Mouse (Mus musculus): Measurements from ENCODE around the gene Phkg1.
"Not testable (repeated sequence)": the region's sequence is repeated elsewhere in the genome, so short reads cannot be mapped to it uniquely, and the experiment has no call there.

The Phkg1 gene

DNA sequence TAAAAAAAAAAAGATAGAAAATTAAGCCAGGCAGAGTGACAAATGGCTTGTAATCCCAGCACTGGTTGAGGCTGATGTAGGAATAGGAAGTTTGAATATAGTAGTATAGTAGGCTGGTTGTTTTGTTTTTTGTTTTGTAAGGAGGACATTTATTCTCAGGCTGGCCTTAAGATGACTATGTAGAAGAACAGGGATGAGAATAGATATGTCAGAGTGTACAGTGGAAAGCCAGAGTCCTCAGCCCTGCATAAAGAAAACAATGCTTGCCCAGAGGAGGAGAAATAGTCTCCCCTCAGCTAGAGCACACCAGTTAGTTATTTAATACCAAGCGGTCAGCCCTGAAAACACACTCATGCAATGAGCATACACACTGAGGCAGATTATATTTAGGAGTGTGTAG, at the start of gene Phkg1:
Gene Phkg1, minus strand, starts transcription at position 101 of the 400 bp plus-strand sequence.
- no peak for DNase-seq (ENCODE audit: low spot score in 2 of 2)

DNA sequence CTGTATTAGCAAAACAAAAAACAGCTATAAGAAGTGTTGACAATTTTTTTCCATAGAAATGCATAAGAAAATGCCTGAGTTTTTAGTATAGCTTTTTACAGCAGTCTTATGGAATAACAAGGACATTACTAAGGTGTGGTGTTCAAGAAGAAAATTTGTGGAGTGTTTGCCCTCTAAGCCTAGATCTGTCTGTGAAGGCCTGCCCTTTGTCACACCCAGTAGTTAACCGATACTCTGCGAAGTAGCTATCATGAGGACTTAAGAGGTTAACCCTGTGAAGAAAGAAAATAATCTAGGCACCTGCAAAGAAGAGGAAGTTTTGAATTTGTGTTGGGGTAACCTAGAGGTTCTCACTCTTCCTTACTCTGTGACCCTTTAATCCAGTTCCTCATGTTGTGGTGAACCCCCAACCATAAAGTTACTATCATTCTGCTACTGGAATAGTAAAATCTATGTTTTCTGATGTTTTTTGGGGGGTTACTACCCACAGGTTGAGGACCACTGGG, 49.2 kb upstream of the Phkg1 start:
- DNase-seq (ENCODE audit: low spot score in 2 of 2): no peak

DNA sequence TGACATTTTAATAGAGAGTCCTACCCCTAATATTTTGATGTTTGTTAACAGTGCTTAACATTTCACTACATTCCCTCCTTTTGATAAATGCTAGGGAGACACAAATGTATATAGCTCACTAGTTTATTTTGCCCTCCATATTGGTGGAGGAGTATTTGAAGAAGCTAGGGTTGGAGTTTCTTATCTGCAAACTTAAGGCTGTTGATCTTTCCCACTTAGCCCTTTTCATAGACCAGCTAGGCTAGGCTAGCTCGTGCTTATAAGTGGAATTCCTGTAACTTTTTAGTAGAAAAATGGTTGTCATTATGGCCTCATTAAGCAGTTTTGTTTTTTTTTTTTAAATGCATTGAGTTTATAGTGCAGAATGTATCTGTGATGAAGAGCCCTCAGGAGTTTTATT, 45.1 kb upstream of the Phkg1 start:
- no peak for DNase-seq (ENCODE audit: low spot score in 2 of 2)

DNA sequence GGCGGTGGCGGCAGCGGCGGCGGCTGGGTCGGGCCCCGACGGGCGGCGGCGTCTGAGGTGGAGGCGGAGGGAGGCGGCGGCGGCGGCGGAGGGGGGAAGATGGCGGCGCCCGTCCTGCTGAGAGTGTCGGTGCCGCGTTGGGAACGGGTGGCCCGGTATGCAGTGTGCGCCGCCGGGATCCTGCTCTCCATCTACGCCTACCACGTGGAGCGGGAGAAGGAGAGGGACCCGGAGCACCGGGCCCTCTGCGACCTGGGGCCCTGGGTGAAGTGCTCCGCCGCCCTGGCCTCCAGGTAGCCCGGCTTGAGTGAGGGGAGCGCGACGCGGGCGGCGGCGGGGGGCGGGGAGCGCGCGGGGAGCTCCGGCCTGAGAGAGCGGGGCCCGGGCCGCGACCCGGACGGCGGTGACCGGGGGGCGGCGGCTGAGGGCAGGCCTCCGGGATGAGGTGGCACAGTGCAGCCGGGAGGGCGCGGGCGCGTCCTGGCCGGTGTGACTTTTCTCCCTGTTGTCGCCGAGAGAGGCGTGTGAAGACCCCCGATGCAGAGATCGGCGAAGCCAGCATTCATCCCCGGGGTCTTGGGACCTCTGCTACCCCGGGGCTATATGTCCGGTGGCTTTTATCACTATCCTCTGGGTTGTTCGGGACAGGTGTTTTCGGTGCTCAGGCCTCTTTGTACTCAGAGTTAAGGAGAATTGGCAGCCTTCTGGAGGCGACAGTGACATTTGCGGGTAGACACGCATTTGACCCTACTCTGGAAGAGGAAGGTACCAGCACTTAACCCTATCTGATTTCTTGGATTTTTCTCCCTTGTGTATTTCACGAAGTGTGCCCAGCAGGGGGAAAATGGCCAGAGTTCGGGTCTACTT, 44.0 kb upstream of the Phkg1 start:
- DNase-seq (ENCODE audit: low spot score in 2 of 2): peak; percentile 11 to 14

DNA sequence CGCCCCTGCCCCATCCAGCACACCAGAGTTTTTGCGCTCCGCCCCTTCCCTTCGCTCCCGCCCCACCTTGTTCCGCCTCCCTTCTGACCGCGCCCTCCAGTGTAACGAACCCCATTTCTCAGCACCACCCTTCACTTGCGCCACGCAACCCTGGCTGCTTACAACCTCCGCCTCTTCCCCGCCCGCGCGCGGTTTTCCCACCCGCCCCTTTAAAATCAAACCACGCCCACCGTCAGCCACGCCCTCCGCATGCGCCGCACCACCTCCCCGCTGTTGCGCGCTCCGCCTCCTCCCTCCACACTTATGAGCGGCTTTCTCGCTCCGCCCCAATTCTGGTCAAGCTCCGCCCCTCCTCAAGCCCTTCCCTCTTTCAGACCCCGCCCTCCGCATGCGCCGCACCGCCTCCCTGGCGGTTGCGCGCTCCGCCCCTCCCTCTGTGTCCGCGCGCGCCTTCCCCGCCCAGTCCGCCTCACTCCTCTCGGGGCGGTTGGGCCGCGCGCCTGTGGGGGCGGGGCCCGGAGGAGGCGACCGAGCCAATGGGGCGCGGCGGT, 43.2 kb upstream of the Phkg1 start, which contains the start of gene Vkorc1l1:
Gene Vkorc1l1, plus strand, starts transcription at position 476 of the 551 bp plus-strand sequence.
- peak; percentile 90 to 95 for DNase-seq (ENCODE audit: low spot score in 2 of 2)

DNA sequence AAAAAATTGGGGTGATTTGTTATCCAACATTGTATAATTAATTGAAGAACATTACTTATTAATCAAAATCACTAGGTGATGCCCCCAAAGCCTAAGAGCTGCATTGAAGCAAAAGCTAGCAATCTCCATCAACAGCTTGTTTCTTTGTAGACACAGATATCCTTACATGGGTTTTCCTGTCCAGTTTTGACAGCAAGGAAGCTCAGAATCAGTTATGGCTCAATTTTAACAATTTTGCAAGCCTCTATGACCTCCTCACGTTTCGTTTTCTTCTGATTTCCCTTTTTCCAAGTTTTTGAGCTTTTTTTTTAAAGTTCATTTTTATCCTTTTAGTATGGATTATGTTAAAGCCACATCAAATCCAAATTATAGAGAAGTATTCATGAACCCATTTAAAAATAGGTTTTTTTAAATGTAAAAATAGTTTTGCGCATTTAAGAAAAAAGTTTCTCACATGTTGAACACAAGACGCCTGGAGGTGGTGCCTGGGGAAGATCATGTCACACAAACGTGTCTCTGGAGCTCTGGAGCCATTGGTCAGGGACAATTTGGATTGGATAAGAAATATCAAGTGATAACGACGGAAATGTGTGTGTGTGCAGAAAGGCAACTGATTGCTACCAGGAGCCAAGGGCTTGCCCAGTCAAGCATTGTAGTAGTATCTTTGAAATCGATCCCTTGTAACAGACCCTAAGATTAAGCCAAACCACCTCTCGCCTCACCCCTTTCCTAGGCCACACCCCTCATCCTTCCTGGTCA, 42.6 kb upstream of the Phkg1 start:
- no peak for DNase-seq (ENCODE audit: low spot score in 2 of 2)

DNA sequence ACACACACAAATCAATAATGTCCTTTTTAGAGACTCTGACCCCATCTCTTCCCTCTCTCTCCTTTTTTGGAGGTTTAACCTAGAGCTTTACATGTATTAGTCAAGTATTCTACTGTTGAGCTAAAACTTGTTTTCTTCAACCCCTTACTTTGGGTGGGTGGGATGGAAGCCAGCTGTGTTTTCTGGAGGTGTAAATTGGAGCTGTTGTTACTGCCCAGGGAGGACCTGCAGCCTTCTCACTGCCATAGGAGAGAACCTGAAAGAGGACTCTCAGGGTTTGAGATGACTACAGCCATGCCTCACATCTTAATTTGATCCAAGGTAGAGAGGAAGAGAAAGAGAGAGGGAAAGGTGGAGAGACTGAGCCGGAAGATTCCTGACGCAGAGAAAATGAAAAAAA, 41.9 kb upstream of the Phkg1 start:
- no peak for DNase-seq (ENCODE audit: low spot score in 2 of 2)

DNA sequence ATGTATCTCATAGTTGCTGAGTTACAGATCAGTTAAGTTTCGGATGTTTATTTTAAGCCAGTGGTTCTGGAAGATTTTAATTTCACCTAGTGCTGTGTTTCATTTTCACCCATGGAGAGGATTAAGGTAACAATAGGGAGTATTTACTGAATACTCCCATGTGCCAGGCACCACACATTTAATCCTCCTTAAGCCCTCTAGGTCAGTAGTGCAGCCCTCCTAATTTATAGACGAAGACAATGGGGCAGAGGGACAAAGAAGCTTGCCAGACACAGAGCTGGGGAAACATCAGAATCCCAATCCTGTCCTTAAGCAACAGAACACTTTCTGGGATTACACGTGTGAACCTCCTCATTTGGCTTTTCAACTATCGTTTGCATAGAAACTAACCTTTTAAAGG, 38.6 kb upstream of the Phkg1 start:
- DNase-seq (ENCODE audit: low spot score in 2 of 2): no peak

DNA sequence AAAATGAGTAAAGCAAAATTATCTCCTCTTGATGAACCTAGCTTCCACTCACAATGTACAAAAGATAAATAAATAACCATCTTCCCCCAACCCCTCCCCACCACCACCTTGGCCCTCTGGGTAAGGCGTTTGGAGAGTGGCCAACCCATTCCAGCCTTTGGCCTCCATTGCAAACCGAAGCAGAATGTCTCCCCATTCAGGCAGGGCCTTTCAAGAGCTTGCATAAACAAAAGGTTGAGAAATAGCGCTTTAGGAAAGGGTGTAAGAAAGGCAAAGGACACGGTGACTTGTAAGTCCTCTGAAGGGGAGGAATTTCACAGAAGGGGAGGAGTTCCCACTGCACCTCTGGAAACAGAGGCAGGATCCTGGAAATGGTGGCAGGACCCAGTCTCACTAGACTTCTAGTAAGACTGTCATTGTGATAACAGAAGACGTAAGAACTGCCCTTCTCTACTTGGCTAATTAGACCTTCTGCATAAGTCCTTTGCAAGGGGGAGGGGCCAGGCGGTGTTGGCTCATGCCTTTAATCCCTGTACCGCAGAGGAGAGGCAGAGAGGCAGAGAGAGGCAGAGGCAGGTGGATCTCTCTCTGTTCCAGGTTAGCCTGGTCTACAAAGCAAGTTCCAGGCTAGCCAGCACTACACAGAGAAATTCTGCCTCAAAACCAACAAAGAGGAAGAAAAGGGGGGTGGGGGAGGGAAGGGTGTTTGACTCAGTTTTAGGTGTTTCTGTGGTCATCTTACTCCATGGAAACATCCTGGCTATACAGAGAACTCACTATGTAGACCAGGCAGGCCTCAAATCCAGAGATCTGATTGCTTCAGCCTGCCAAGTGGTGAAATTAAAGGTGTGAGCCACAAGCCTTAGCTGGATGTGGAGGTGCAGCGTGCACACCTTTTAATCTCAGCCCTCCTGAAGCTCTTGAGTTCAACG, 31.8 kb upstream of the Phkg1 start:
- no peak for DNase-seq (ENCODE audit: low spot score in 2 of 2)

DNA sequence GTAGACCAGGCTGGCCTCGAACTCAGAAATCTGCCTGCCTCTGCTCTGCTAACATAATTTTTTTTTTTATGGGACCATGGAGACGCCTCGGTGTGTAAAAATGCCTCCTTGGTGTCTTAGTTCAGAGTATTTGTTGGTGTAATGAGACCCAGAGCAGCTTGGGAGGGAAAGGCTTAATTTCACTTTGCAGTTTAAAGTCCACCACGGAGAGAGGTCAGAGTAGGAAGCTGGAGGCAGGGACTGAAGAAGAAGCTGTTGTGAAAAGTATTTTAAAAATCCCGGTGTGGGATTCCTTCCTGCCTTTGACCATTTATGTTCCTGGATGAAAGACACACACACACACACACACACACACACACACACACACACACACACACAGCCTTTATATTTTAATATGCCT, 27.6 kb upstream of the Phkg1 start:
- DNase-seq (ENCODE audit: low spot score in 2 of 2): no peak

DNA sequence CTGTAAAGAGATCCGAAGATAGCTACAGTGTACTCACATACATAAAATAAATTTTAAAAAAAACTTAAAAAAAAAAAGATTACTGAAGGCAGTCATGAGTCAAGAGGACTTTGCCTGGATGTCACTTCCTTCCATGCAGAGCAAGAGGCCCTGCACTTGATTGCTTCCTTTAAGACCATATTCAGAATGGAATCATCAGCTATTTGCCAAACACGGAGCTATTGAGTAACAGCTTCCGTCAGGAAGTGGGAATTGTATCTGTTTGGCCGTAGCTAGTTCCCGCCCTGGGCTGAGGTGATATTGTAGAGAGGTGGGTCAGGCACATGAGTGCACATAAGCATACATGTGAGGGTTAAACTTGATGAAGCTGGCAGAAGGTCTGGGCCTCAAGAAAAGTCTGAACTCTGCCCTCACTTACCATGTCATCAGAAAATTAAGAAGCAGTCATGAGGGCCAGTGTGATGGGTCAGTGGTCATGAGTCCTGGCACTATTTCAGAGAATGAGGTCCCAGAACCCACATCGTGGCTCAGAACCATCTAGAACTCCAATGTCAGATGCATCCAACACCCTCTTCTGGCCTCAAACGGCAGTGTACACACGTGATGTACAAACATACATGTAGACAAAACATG, 26.6 kb upstream of the Phkg1 start:
- DNase-seq (ENCODE audit: low spot score in 2 of 2): no peak

DNA sequence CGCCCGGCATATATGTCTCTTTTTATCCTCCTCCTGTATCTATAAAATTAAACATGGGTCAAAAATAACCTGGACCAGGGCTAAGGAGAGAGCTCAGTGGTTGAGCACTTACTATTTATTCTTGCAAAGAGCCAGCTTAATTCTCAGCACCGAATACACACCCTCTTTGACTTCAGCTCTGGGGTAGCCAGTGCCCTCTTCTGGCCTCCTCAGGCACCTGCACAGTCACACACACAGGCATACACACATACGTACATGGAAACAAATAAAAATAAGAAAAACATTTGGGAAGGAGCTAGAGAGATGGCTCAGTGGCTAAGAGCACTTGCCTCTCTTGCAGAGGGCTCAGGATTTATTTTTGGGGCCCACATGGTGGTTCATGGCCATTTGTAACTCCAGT, 23.6 kb upstream of the Phkg1 start:
- no peak for DNase-seq (ENCODE audit: low spot score in 2 of 2)

DNA sequence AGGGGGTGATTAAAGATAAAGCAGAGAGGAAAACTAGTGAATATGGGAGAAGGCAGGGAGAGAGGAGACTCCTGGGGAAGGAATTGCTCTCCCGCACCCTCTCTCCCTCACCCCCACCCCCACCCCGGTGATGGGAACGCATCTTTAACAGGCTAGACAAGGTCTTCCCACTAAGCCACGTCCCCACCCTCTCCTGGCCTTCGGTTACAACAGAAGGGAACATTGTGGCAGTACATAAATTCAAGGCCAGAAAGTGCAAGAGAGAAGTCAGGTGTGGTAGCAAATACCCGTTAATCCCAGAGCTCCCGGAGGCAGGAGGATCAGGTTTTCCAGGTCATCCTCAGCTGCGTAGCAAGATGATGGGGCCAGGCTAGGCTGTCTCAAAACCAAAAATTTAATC, 21.0 kb upstream of the Phkg1 start:
- no peak for DNase-seq (ENCODE audit: low spot score in 2 of 2)

DNA sequence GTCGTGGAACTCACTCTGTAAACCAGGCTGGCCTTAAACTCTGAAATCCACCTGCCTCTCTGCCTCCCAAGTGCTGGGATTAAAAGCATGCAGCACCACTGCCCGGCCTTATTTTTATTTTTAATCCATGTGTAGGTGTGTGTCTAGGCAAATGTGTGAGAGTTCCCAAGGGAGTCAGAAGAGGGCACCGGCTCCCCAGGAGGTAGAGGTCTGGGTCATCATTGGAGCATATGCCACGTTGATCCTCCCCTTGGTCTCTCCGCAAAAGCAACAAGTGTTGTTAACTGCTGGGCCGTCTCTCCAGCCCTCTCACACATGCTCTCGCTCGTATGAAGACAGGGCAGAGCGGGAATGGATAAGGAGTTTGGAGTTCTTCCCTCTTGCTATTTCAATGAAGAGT, 20.4 kb upstream of the Phkg1 start:
- DNase-seq (ENCODE audit: low spot score in 2 of 2): no peak

DNA sequence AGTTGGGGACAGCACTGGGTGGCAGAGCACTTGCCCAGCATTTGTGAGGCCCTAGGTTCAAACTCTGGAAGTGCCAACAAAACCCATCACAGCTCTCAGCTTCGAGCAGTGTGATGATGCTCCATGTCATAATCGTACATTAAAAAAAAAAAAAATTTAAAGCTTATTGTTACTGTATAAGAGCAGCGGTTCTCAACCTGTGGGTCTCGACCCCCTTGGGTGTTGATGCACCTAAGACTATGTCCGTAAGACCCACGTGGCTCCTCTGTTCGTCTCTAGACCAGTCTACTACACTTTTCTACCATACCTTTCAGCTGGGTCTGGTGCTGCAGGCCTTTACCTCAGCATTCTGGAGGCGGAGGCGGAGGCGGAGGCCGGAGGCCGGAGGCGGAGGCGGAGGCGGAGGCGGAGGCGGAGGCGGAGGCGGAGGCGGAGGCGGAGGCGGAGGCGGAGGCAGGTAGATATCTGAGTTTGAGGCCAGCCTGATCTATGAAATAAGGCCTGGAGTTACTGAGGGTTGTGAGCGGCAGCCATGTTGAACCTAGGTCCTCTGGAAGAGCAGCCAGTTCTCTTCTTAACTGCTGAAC, 19.8 kb upstream of the Phkg1 start:
- no peak for DNase-seq (ENCODE audit: low spot score in 2 of 2)

DNA sequence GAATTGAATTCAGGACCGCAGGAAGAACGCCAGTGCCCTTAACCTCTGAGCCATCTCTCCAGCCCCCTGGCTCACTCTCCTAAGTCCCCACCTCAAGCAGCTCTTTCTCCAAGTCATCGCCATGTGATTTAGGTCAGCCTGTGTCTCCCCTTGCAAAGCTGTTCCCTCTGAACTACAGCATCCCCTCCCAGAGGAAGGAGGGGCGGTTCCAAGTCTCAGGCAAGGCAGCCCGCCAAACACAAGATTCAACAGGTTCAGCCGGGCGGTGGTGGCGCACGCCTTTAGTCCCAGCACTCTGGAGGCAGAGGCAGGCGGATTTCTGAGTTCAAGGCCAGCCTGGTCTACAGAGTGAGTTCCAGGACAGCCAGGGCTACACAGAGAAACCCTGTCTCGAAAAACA, 17.1 kb upstream of the Phkg1 start:
- not testable (repeated sequence) for DNase-seq (ENCODE audit: low spot score in 2 of 2)

DNA sequence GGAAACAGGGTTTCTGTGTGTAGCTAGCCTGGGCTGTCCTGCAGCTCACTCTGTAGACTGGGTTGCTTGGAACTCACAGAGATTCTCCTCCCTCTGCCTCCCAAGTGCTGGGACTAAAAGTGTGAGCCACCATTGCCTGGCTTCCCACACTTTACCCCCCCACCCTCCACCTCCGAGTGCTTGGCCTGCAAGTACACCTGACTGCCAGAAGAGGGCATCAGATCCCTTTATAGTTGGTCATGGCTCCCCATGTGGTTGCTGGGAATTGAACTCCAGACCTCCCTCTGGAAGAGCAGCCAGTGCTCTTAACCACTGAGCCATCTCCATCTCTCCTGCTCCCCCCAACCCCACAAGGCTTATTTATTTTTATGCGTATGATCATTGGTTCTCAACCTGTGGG, 15.7 kb upstream of the Phkg1 start:
- no peak for DNase-seq (ENCODE audit: low spot score in 2 of 2)

DNA sequence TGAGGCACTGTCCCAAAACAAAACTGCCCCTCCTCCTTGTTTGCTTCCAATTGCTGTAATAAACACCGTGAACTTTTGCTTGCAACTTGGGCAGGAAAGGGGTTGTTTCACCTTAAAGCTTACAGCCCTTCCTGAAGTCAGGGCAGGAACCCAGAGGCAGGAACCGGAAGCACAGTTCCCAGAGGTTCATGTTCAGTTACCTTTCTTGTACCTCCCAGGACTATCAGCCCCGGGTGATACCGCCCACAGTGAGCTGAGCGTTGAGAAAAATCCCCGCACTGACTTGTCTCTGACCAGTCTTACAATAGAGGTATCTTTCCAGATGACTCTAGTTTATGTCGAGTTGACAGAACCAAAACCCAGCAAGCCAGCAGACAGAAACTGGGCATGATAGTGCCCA, 11.2 kb upstream of the Phkg1 start:
- DNase-seq (ENCODE audit: low spot score in 2 of 2): no peak

DNA sequence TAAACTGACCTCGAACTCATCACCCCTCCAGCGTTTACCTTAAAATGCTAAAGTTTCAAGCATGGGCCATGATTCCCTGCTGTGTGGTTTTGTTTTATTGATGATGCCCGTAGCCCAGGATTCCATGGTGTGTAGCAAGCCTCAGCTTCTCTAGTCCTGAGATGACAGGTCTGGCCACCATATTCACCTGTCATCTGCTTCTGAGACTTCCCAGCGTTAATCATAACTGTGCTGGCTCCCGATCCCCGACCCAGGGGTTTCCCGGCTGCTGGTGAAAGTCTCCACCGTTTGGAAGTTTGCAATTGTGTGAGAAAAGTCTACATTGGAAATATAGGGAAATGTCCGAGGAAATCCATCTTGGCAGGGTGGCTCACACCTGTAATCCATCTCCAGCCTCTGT, 10.8 kb upstream of the Phkg1 start:
- no peak for DNase-seq (ENCODE audit: low spot score in 2 of 2)

DNA sequence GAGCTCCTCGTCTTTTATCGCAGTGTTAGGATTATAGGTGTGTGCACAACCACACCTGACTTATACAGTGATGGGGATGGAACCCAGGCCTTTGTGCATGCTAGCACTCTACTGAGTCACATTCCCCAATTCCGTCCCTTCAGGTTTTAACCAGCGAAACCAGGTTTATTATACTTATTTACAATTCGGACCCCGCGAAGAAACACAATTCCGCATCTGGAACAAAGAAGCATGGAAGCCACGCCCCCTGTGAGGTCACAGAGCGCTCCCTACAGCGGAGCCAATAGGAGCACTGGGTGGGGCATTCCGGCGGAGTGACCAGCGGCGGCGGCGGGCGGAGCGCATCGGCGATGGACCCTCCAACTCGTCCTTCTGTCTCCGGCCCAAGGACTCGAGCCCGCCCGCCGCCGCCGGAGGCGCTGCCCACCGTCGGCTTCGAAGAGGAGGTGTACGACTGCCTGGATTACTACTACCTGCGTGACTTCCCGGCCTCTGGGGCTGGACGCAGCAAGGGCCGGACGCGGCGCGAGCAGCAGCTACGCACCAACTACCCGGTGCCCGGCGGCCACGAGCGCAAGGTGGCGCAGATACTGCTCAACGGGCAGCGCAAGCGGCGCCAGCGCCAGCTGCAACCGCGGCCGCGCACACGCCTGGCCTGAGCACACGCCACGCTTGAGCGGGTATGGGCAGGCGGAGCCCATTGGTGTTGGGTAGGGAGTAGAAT, 10.1 kb upstream of the Phkg1 start, which contains the start of gene Nupr1l:
Gene Nupr1l, plus strand, starts transcription at position 299 of the 724 bp plus-strand sequence.
- DNase-seq (ENCODE audit: low spot score in 2 of 2): peak; percentile 68 to 75
